Mouse (Mus musculus) frontal cortex, postnatal 14 days (tissue): Measurements from ENCODE around the gene Cnih3.

ENCODE experiments used
- DNase-seq, 2 experiments: peaks; one replicate each; pipeline ENCODE4 v3.0.0; 2022; ENCODE audit warnings: low spot score in 2 of 2

Cnih3 gene

DNA sequence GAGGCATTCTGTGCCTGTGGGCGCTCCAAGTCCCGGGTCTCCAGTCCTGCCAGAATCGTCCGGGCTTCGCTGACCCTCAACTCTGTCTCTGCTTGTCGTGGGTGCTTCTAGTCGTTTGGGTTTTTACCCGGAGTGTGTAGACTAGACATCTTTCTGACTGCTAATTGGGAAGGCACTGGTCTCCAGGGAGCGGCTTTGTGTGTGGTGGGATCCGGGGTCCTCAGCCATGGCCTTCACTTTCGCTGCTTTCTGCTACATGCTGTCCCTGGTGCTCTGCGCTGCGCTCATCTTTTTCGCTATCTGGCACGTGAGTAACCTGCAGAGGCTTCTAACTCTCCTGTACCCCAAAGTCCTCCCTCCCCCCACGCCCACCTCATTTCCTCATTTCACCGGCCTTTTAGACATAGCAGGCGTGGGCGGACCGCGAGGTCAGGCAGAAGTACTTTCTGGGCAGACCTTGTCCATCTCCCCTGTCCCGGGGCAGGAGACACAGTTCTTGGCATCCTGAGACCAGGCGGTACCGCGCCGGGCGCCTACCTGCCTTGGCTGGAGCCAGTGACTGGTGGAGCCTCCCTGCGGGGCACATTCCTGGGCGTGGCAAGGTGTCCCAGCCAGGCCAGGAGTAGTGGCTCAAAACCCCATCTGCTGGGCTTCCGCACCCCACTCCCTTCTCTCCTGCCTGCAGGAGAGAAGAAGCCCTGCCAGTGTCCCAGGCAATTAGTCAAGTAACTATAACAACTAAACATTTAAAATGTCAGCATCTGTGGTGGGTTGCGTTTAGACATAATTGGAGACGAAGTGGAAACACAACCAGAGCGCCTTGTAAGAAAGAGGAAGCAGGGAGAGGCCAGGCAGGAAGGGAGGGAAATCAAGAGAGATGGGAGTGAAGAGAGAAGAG, 1.0 kb downstream of the Cnih3 start:
- DNase-seq = no peak

DNA sequence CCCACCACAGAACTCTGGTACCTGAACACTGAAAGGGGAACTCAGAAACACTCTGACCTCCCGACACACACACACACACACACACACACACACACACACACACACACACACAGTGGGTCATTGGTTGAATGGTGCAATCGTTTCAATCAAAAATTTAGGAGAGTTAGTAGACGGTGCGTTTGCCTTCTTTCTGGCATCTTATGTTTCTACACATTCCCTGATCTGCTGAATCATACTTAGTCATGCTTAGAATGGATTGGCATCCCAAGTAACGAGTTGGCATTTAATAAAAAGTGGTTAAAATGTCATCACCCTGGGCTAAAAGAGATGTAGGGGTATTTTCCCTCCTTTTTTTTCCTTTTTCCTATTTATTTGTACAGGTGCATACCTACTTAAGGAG, 3.3 kb downstream of the Cnih3 start:
- no peak for DNase-seq

GRCm38 (mm10) chr1:181357870-181358269, 5.4 kb downstream of the Cnih3 start:
- DNase-seq = no peak

GRCm38 (mm10) chr1:181358526-181358925, 6.1 kb downstream of the Cnih3 start:
- no peak for DNase-seq

DNA sequence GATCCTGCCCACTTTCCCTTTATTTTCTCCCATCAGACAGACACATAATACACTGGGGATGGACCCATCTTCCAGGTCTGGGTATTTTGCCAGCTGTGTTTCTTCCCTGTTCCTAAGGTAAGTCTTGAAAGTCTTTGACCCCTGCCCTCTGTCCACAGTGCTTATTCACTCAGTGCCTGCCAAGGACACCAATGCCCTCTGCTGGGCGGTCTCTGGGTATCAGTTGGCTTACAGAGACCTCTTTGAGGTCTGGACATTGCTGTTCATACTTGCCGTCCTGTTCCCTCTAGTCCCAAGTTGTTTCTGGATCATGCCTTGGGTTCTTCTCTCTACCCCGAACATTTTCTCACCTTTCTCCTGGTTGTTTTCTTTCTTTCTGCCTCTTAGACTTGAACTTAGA, 8.3 kb downstream of the Cnih3 start:
- no peak for DNase-seq

DNA sequence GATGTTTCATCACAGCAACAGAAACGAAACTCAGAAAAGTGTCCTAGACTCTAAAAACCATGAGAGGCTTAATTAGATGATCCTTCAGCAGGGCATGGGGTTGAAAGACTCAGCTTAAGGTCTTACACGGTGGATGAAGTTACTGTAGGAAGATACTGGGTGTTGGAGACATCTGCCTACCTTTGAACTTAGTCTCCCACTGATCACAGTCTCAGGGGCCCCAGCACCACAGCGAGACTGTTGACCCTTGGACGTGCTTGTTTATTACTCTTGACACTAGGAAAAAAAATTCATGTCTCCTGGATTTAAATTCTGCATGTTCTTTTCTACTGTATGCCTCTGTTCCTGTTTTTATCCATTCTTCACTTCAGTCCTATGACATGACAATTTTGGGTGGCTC, 11.6 kb downstream of the Cnih3 start:
- DNase-seq = no peak

GRCm38 (mm10) chr1:181365376-181365775, 12.9 kb downstream of the Cnih3 start:
- DNase-seq = no peak

- DNase-seq = peak; percentile 33 to 55
These were observed 16.6 kb downstream of the Cnih3 start for GRCm38 (mm10) chr1:181368789-181369570.

DNA sequence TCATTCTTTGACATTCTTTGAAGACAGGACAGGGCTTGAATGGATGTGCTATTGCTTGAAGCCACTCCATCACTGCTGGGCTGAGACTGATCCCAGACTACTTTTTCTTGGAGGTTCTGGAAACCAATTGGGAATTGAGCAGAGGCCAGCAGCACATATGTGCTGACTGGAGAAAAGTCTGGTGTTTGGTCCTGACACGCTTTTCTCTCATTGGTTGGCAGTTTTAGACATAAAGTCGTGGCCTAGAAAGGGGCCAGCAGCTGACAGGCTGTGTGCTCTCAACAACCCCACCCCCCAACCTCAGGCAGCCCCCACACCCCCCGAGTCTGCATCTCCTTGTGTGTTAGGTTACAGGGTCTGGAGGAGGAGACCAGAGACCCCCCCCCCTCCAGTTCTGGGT, 17.9 kb downstream of the Cnih3 start:
- no peak for DNase-seq

- DNase-seq = no peak
These were observed 18.8 kb downstream of the Cnih3 start for GRCm38 (mm10) chr1:181371226-181371625.

DNA sequence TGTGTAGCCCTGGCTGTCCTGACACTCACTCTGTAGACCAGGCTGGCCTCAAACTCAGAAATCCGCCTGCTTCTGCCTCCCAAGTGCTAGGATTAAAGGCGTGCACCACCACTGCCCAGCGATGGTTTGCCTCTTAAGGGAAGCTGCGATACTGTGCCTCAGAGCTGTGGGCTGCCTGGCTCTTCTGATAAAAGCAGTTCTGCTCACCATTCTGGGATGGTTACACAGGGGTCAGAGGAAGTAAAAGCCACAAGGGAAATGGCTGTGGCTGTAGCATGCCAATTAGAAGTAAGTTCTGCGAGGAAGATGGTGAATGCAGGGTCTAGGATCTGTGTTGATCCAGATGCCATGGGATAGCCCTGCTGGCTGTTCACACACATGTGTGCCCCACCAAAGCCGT, 19.9 kb downstream of the Cnih3 start:
- no peak for DNase-seq

DNA sequence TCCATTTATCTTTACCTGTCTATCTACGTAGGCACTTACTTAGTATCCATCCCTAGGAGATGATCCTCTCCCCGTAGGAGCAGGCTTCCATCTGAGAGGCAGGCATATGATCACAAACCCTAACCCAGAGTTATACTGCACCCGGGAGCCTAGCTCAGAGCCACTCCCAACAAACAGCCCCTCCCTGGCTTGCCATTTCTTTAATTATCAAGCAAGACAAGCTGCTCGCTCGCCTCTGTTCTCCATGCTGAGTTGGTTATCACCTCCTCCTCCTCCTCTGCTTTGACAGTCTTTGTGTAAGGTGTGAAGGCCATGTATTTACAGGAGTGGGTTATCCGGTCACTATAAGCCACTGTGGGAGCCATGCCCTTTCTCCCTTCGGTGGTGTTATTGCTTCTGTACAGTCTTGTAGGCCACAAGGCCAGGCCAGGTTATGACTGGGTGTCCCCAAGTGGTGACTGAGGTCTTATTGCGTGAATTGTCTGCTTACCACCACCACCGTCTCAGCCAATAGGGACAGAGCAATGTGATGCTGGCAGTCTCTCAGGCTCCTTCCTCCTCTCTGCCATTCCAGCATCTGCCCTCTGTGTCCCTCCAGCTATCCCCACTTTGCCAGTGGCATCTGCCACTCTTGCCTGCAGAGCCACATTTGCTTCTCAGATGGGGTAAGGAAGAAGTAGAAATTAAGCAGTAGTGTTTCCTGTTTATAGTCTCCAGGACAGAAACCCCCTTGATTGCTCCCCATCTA, 22.4 kb downstream of the Cnih3 start:
- DNase-seq = no peak

DNA sequence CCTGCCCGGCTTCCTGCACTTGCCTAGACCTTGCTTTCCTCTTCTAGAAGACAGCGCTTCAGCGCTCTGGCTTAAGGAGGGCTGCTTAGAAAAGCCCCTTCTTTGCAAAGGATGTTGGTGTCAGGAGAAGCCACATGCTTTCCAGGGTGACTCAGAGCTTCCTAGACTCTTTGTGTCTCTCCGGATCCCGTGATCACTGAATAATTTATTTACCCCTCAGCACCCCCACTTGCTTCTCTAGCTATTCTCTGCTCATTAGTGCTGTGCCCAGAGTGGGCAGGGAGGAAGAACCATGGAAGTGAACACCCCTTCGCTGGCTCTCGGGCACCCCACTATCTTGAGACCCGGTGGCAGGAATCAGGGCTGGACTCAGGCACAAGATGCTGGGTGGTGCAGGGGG, 24.0 kb downstream of the Cnih3 start:
- DNase-seq = no peak

GRCm38 (mm10) chr1:181379664-181380063, 27.2 kb downstream of the Cnih3 start:
- DNase-seq = peak in 1 of 2 experiments; percentile 48

GRCm38 (mm10) chr1:181381410-181382010, 29.1 kb downstream of the Cnih3 start:
- peak; percentile 53 to 65 for DNase-seq

- DNase-seq = no peak
These were observed 36.8 kb downstream of the Cnih3 start for GRCm38 (mm10) chr1:181389264-181389663.

GRCm38 (mm10) chr1:181392489-181392888, 40.1 kb downstream of the Cnih3 start:
- no peak for DNase-seq

DNA sequence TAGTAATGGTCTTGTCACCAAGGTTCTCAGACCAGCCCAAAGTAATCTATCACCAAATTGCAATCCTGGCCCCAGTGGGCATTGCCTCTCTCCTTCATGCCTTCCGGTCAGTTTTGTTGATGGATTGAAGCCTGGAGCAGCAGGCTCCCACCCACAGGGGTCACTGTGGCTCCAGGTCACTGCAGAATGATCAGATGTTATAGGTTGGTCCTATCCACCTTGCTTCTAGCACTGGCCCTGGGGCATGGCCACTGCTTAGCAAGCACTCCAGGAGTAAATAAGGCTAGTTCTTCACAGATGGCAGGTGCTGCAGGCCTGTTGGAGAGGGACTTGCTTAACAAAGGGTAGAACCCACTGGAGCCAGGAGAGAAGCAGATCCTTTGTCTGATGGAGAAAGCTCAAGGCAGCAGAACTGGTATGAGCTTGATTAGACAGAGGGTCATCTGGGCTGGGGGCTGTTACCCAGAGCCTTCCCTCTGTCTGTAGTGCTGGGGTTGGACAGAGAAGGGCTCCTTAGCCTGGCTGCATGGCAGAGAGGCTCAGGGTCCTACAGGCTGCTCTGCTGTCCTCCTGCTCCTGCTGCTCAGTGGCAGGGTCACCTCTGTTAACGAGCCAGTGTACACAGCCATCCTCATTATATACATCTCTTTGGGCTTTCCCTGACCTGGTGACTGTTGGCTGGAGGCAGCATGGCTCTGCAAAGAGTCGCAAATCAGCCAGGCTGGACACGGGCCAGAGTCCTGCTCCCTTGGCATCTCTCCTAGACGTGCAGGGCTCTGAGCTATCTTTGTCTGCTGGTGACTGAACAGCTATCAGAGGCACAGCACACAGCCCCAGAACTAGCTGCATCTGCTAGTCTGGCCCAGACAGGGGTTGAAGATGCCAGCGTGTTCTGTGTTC, 41.1 kb downstream of the Cnih3 start:
- DNase-seq = peak; percentile 47 to 64

- DNase-seq = no peak
These were observed 42.9 kb downstream of the Cnih3 start for GRCm38 (mm10) chr1:181395234-181395828.

GRCm38 (mm10) chr1:181399179-181399578, 46.8 kb downstream of the Cnih3 start:
- no peak for DNase-seq
